Mouse (Mus musculus) embryonic facial prominence, embryonic 10.5 days (tissue): ENCODE data around the gene Gldc. TPM values are rescaled to one million over a fixed set of nuclear protein-coding genes. Genes with fewer than 3 reads are reported as not detected.

Source experiments
- DNase-seq: peaks from one replicate; pipeline ENCODE4 v3.0.0-alpha.2; 2017; ENCODE audit warnings: low spot score
- H3K27ac ChIP-seq: fragments of 300-500 bp; sonication (generic); replicated peaks from 2 replicates; pipeline ENCODE4 v1.5.1; 2016; ENCODE audit warnings: mild to moderate bottlenecking
- H3K27me3 ChIP-seq: fragments of 300-500 bp; sonication (generic); replicated peaks from 2 replicates; pipeline ENCODE4 v1.6.1; 2016; ENCODE audit warnings: low read depth, mild to moderate bottlenecking; ENCODE audit not compliant: poor library complexity, severe bottlenecking
- H3K36me3 ChIP-seq: fragments of 300-500 bp; sonication (generic); replicated peaks from 2 replicates; pipeline ENCODE4 v1.6.1; 2016; ENCODE audit warnings: mild to moderate bottlenecking, moderate library complexity
- H3K4me1 ChIP-seq: fragments of 300-500 bp; sonication (generic); 2 replicates; pipeline ENCODE4 v1.6.1; 2016
- H3K4me3 ChIP-seq: fragments of 300-500 bp; sonication (generic); 2 replicates; pipeline ENCODE4 v1.5.1; 2016; ENCODE audit warnings: mild to moderate bottlenecking, moderate library complexity
- H3K9me3 ChIP-seq: fragments of 300-500 bp; sonication (generic); 2 replicates; pipeline ENCODE4 v1.6.1; 2016; ENCODE audit warnings: mild to moderate bottlenecking
- WGBS: fragments of 180-500 bp; shearing (Covaris S2); methylation state at CpG from one replicate; pipeline ENCODE4 v1.1.7; 2016; 5-methylcytosine and 5-hydroxymethylcytosine counted together
- polyA plus RNA-seq: library from polyadenylated mRNA; unstranded; fragments of >200 nt; fragmentation: Nextera tagmentation; extraction: Ambion mirVana; gene quantifications from 2 replicates; pipeline ENCODE4 v1.2.1, GENCODE M21; 2016

The Gldc gene
- polyA plus RNA-seq, 1 experiment from 2014 or later: 14.6 TPM

GRCm38 (mm10) chr19:30115606-30116005 lies 59.6 kb downstream of the Gldc start:
- Histone ChIP-seq H3K27me3 (no peaks in the 10 kb centered on the region), H3K9me3 (no peaks in the 10 kb centered on the region), H3K4me1 (peaks cover 52% of the 10 kb centered on the region), H3K36me3 (peaks cover 7% of the 10 kb centered on the region; the same call in 1 of the 2 replicates), H3K27ac (no peak overlapping the region), H3K4me3 (no peak overlapping the region)
- 88% methylated on average over 5 of the region's 5 CpGs for WGBS
- no peak for DNase-seq

- 66% methylated on average over 14 of the region's 14 CpGs for WGBS
- Histone ChIP-seq H3K27me3 (no peaks in the 10 kb centered on the region), H3K4me3 (no peak overlapping the region), H3K27ac (no peak overlapping the region; the same call in 1 of the 2 replicates), H3K4me1 (peaks cover 51% of the 10 kb centered on the region), H3K36me3 (peaks cover 7% of the 10 kb centered on the region), H3K9me3 (no peaks in the 10 kb centered on the region)
- DNase-seq: no peak
Observed at GRCm38 (mm10) chr19:30114919-30115441, 60.2 kb downstream of the Gldc start.

- Histone ChIP-seq H3K4me3 (no peak overlapping the region), H3K27ac (no peak overlapping the region), H3K27me3 (no peaks in the 10 kb centered on the region), H3K4me1 (peaks cover 34% of the 10 kb centered on the region), H3K36me3 (peaks cover 7% of the 10 kb centered on the region), H3K9me3 (no peaks in the 10 kb centered on the region)
- no peak for DNase-seq
- WGBS: 86% methylated on average over 16 of the region's 16 CpGs
Observed at GRCm38 (mm10) chr19:30112961-30113688, 62.1 kb downstream of the Gldc start.

GRCm38 (mm10) chr19:30111421-30111820 lies 63.8 kb downstream of the Gldc start:
- no peak for DNase-seq

GRCm38 (mm10) chr19:30109122-30109521 lies 66.1 kb downstream of the Gldc start:
- WGBS: 79% methylated on average over 6 of the region's 6 CpGs
- Histone ChIP-seq H3K36me3 (peaks cover 12% of the 10 kb centered on the region), H3K27ac (no peak overlapping the region), H3K4me1 (peaks cover 12% of the 10 kb centered on the region; the same call in 1 of the 2 replicates), H3K27me3 (no peaks in the 10 kb centered on the region), H3K4me3 (no peak overlapping the region), H3K9me3 (no peaks in the 10 kb centered on the region)
- DNase-seq: no peak

More at GRCm38 (mm10) chr19:30111421-30111820, 63.8 kb downstream of the Gldc start:
- Histone ChIP-seq H3K4me3 (no peak overlapping the region), H3K36me3 (peaks cover 8% of the 10 kb centered on the region), H3K9me3 (no peaks in the 10 kb centered on the region), H3K4me1 (peaks cover 23% of the 10 kb centered on the region), H3K27me3 (no peaks in the 10 kb centered on the region), H3K27ac (no peak overlapping the region)
- WGBS: 92% methylated on average over 3 of the region's 3 CpGs

GRCm38 (mm10) chr19:30108616-30109015 lies 66.6 kb downstream of the Gldc start:
- Histone ChIP-seq H3K27me3 (no peaks in the 10 kb centered on the region), H3K4me3 (no peak overlapping the region), H3K9me3 (no peaks in the 10 kb centered on the region), H3K4me1 (peaks cover 9% of the 10 kb centered on the region; the same call in 1 of the 2 replicates), H3K27ac (no peak overlapping the region), H3K36me3 (peaks cover 15% of the 10 kb centered on the region)
- no peak for DNase-seq

GRCm38 (mm10) chr19:30107221-30107845 lies 67.9 kb downstream of the Gldc start:
- 62% methylated on average over 10 of the region's 10 CpGs for WGBS
- no peak for DNase-seq
- Histone ChIP-seq H3K27ac (no peak overlapping the region), H3K4me3 (no peak overlapping the region), H3K36me3 (peaks cover 19% of the 10 kb centered on the region), H3K9me3 (no peaks in the 10 kb centered on the region), H3K4me1 (peaks cover 3% of the 10 kb centered on the region; the same call in 1 of the 2 replicates), H3K27me3 (no peaks in the 10 kb centered on the region)

- H3K9me3 ChIP-seq: no peaks in the 10 kb centered on the region; the same call in 1 of the 2 replicates
- H3K4me1 ChIP-seq: peaks cover 3% of the 10 kb centered on the region; the same call in 1 of the 2 replicates
- 88% methylated on average over 6 of the region's 6 CpGs for WGBS
- no peak overlapping the region for H3K27ac ChIP-seq
- H3K27me3 ChIP-seq: no peaks in the 10 kb centered on the region
- H3K36me3 ChIP-seq: peaks cover 32% of the 10 kb centered on the region
- H3K4me3 ChIP-seq: no peak overlapping the region
- DNase-seq: no peak
Observed at GRCm38 (mm10) chr19:30105045-30105842, 70.0 kb downstream of the Gldc start.

- no peak for DNase-seq
- H3K9me3 ChIP-seq: peaks cover 8% of the 10 kb centered on the region; the same call in 1 of the 2 replicates
- 91% methylated on average over 6 of the region's 6 CpGs for WGBS
- no peak overlapping the region for H3K4me3 ChIP-seq
- H3K27me3 ChIP-seq: no peaks in the 10 kb centered on the region
- H3K4me1 ChIP-seq: peaks cover 2% of the 10 kb centered on the region; the same call in 1 of the 2 replicates
- H3K27ac ChIP-seq: no peak overlapping the region
- peaks cover 58% of the 10 kb centered on the region for H3K36me3 ChIP-seq
Observed at GRCm38 (mm10) chr19:30102620-30103019, 72.6 kb downstream of the Gldc start.

GRCm38 (mm10) chr19:30100571-30100970 lies 74.7 kb downstream of the Gldc start:
- 93% methylated on average over 12 of the region's 12 CpGs for WGBS
- Histone ChIP-seq H3K9me3 (peaks cover 8% of the 10 kb centered on the region; the same call in 1 of the 2 replicates), H3K4me3 (no peak overlapping the region), H3K36me3 (peaks cover 74% of the 10 kb centered on the region), H3K27ac (no peak overlapping the region), H3K4me1 (peaks cover 14% of the 10 kb centered on the region; the same call in 1 of the 2 replicates), H3K27me3 (no peaks in the 10 kb centered on the region)
- DNase-seq: no peak

GRCm38 (mm10) chr19:30097039-30097438 lies 78.2 kb downstream of the Gldc start:
- H3K36me3 ChIP-seq: peaks cover 96% of the 10 kb centered on the region
- peaks cover 8% of the 10 kb centered on the region; the same call in 1 of the 2 replicates for H3K9me3 ChIP-seq
- H3K4me3 ChIP-seq: no peak overlapping the region
- peaks cover 20% of the 10 kb centered on the region; the same call in 1 of the 2 replicates for H3K4me1 ChIP-seq
- no peaks in the 10 kb centered on the region for H3K27me3 ChIP-seq
- 0 out of 2 replicates have a peak overlapping the region, but pooled peaks have one; percentile 55 for H3K27ac ChIP-seq
- WGBS: 73% methylated on average over 4 of the region's 4 CpGs
- peak; percentile 26 for DNase-seq

GRCm38 (mm10) chr19:30096186-30096585 lies 79.0 kb downstream of the Gldc start:
- 31% methylated on average over 3 of the region's 3 CpGs for WGBS
- H3K4me3 ChIP-seq: no peak overlapping the region
- peaks cover 8% of the 10 kb centered on the region; the same call in 1 of the 2 replicates for H3K9me3 ChIP-seq
- H3K27ac ChIP-seq: peak overlapping the region; percentile 55; the same call in 1 of the 2 replicates
- H3K36me3 ChIP-seq: peaks cover 100% of the 10 kb centered on the region
- H3K4me1 ChIP-seq: peaks cover 20% of the 10 kb centered on the region; the same call in 1 of the 2 replicates
- no peaks in the 10 kb centered on the region for H3K27me3 ChIP-seq
- peak; percentile 57 for DNase-seq
